Mouse (Mus musculus) stomach, postnatal 0 days (tissue): ENCODE results near the gene Tshb.

Source experiments
- CTCF ChIP-seq: IDR thresholded peaks from 2 replicates; pipeline ENCODE4 v1.5.1; 2016; ENCODE audit warnings: antibody characterized with exemption, low read depth, mild to moderate bottlenecking, moderate library complexity
- EP300 ChIP-seq: optimal IDR thresholded peaks from 2 replicates; pipeline ENCODE3; 2016; ENCODE audit warnings: antibody characterized with exemption

DNA sequence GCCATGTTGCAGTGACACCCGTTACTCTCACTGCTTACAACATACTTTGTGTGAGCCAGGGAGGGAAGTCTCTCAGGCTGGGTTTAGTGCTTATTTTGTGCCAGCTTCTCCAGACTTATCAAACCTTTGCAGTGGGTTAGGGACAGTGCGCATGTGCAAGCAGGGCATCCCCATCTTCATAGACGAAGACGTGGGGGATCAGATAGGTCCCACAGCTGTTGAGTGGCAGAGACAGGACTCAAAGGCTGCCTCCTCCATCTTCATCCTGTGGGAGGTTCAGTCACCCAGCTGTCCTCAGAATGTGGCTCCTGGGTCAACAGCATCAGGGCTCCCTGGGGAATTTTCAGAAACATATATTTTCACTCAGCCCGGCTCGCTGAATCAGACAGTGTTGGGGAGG is 46.1 kb downstream of the Tshb start:
- TF ChIP-seq CTCF (no peak), EP300 (no peak)
